Mouse (Mus musculus): ENCODE measurements around the gene AY761185. TPM values are rescaled to one million over a fixed set of nuclear protein-coding genes. Genes with fewer than 3 reads are reported as not detected.
"Not testable (repeated sequence)": the region's sequence is repeated elsewhere in the genome, so short reads cannot be mapped to it uniquely, and the experiment has no call there.

AY761185 gene
- not detected for total RNA-seq (2021)
- long read RNA-seq, experiment 1 = 0 reads
- long read RNA-seq, experiment 2 = 0 reads

- no peak for DNase-seq (ENCODE audit: low spot score in 2 of 2)
Measured at GRCm38 (mm10) chr8:20944610-20945009, at the start of gene AY761185. TSS of gene AY761185 (minus strand) at chr8:20944710.

- DNase-seq (ENCODE audit: low spot score in 2 of 2) = not testable (repeated sequence)
Measured at GRCm38 (mm10) chr8:20994042-20994441, 49.5 kb upstream of the AY761185 start.

GRCm38 (mm10) chr8:20979846-20980245 lies 35.3 kb upstream of the AY761185 start:
- DNase-seq (ENCODE audit: low spot score in 2 of 2) = no peak

- no peak for DNase-seq (ENCODE audit: low spot score in 2 of 2)
Measured at GRCm38 (mm10) chr8:20964531-20964930, 20.0 kb upstream of the AY761185 start.

GRCm38 (mm10) chr8:20921971-20922370 lies 22.5 kb downstream of the AY761185 start, which contains the start of gene Gm6040:
TSS of gene Gm6040 (minus strand) at chr8:20922071.
- DNase-seq (ENCODE audit: low spot score in 2 of 2) = no peak

GRCm38 (mm10) chr8:20912288-20912687 lies 32.2 kb downstream of the AY761185 start:
- no peak for DNase-seq (ENCODE audit: low spot score in 2 of 2)

GRCm38 (mm10) chr8:20908256-20908655 lies 36.3 kb downstream of the AY761185 start:
- DNase-seq (ENCODE audit: low spot score in 2 of 2) = no peak

GRCm38 (mm10) chr8:20907119-20907518 lies 37.4 kb downstream of the AY761185 start:
- DNase-seq (ENCODE audit: low spot score in 2 of 2) = no peak

GRCm38 (mm10) chr8:20902527-20902926 lies 42.0 kb downstream of the AY761185 start, which contains the start of gene Gm15056:
TSS of gene Gm15056 (minus strand) at chr8:20902627.
- no peak for DNase-seq (ENCODE audit: low spot score in 2 of 2)

Other genes with a start within 250 kb of the AY761185 start
- gene Defb33, start 52.0 kb downstream of the AY761185 start, total RNA-seq (2021) = not detected
- gene Gm15056, start 42.1 kb downstream of the AY761185 start, total RNA-seq (2021) = not detected
- not detected for gene Gm6040, start 22.6 kb downstream of the AY761185 start, total RNA-seq (2021)
- not detected for gene Defa21, start 80.8 kb upstream of the AY761185 start, total RNA-seq (2021)
- not detected for gene Defa23, start 110.3 kb upstream of the AY761185 start, total RNA-seq (2021)
- gene Defa35, start 120.3 kb upstream of the AY761185 start, total RNA-seq (2021) = not detected
- gene Defa25, start 139.7 kb upstream of the AY761185 start, total RNA-seq (2021) = not detected
- gene Gm14851, start 151.3 kb upstream of the AY761185 start, total RNA-seq (2021) = not detected
- gene Defa30, start 189.9 kb upstream of the AY761185 start, total RNA-seq (2021) = not detected
- not detected for gene Defa22, start 217.6 kb upstream of the AY761185 start, total RNA-seq (2021)
- gene Defa31, start 246.9 kb upstream of the AY761185 start, total RNA-seq (2021) = not detected